Mouse (Mus musculus): ENCODE measurements around the gene Rbfox1. TPM values are rescaled to one million over a fixed set of nuclear protein-coding genes. Genes with fewer than 3 reads are reported as not detected.

The Rbfox1 gene
- polyA plus RNA-seq, 1 experiment = 142 TPM

- H3K4me1 ChIP-seq (ENCODE audit: control insufficient read depth, insufficient read depth, low read length) = peaks cover 2% of the 10 kb centered on the region; the same call in 1 of the 2 replicates
- no peak overlapping the region for H3K27ac ChIP-seq (ENCODE audit: insufficient read depth, low read length)
- TF ChIP-seq CTCF (IDR thresholded peaks at IDR 0.05; ENCODE audit: extremely low read depth, insufficient read depth, low read length) (no peak), POLR2A (IDR thresholded peaks at IDR 0.05; ENCODE audit: extremely low read depth, insufficient read depth, low read length) (no peak)
- H3K4me3 ChIP-seq (ENCODE audit: insufficient read depth, low read length) = no peak overlapping the region
Measured at GRCm38 (mm10) chr16:6390278-6390930, 505.2 kb downstream of the Rbfox1 start.

- Histone ChIP-seq H3K4me3 (ENCODE audit: insufficient read depth, low read length) (no peak overlapping the region), H3K27ac (ENCODE audit: insufficient read depth, low read length) (peak overlapping the region; percentile 78; the same call in 1 of the 2 replicates), H3K4me1 (ENCODE audit: control insufficient read depth, insufficient read depth, low read length) (peaks cover 5% of the 10 kb centered on the region)
- TF ChIP-seq CTCF (IDR thresholded peaks at IDR 0.05; ENCODE audit: extremely low read depth, insufficient read depth, low read length) (no peak), POLR2A (IDR thresholded peaks at IDR 0.05; ENCODE audit: extremely low read depth, insufficient read depth, low read length) (no peak)
Measured at GRCm38 (mm10) chr16:6396676-6397409, 511.7 kb downstream of the Rbfox1 start.

GRCm38 (mm10) chr16:6397635-6398034, 512.5 kb downstream of the Rbfox1 start:
- TF ChIP-seq POLR2A (IDR thresholded peaks at IDR 0.05; ENCODE audit: extremely low read depth, insufficient read depth, low read length) (no peak), CTCF (IDR thresholded peaks at IDR 0.05; ENCODE audit: extremely low read depth, insufficient read depth, low read length) (peak; percentile 23; the same call in 1 of the 2 replicates)
- H3K4me3 ChIP-seq (ENCODE audit: insufficient read depth, low read length) = no peak overlapping the region
- no peak overlapping the region for H3K27ac ChIP-seq (ENCODE audit: insufficient read depth, low read length)
- H3K4me1 ChIP-seq (ENCODE audit: control insufficient read depth, insufficient read depth, low read length) = peaks cover 5% of the 10 kb centered on the region

- H3K27ac ChIP-seq (ENCODE audit: insufficient read depth, low read length) = no peak overlapping the region
- H3K4me3 ChIP-seq (ENCODE audit: insufficient read depth, low read length) = no peak overlapping the region
- H3K4me1 ChIP-seq (ENCODE audit: control insufficient read depth, insufficient read depth, low read length) = peaks cover 2% of the 10 kb centered on the region; the same call in 1 of the 2 replicates
- TF ChIP-seq CTCF (IDR thresholded peaks at IDR 0.05; ENCODE audit: extremely low read depth, insufficient read depth, low read length) (no peak), POLR2A (IDR thresholded peaks at IDR 0.05; ENCODE audit: extremely low read depth, insufficient read depth, low read length) (no peak)
Measured at GRCm38 (mm10) chr16:6402816-6403215, 517.7 kb downstream of the Rbfox1 start.

- TF ChIP-seq POLR2A (IDR thresholded peaks at IDR 0.05; ENCODE audit: extremely low read depth, insufficient read depth, low read length) (no peak), CTCF (IDR thresholded peaks at IDR 0.05; ENCODE audit: extremely low read depth, insufficient read depth, low read length) (no peak)
- Histone ChIP-seq H3K27ac (ENCODE audit: insufficient read depth, low read length) (no peak overlapping the region), H3K4me1 (ENCODE audit: control insufficient read depth, insufficient read depth, low read length) (no peaks in the 10 kb centered on the region), H3K4me3 (ENCODE audit: insufficient read depth, low read length) (no peak overlapping the region)
Measured at GRCm38 (mm10) chr16:6414846-6415245, 529.7 kb downstream of the Rbfox1 start.

GRCm38 (mm10) chr16:6421623-6422145, 536.5 kb downstream of the Rbfox1 start:
- TF ChIP-seq POLR2A (IDR thresholded peaks at IDR 0.05; ENCODE audit: extremely low read depth, insufficient read depth, low read length) (no peak), CTCF (IDR thresholded peaks at IDR 0.05; ENCODE audit: extremely low read depth, insufficient read depth, low read length) (no peak)
- Histone ChIP-seq H3K4me1 (ENCODE audit: control insufficient read depth, insufficient read depth, low read length) (no peaks in the 10 kb centered on the region; the same call in 1 of the 2 replicates), H3K4me3 (ENCODE audit: insufficient read depth, low read length) (no peak overlapping the region), H3K27ac (ENCODE audit: insufficient read depth, low read length) (no peak overlapping the region)

- TF ChIP-seq CTCF (IDR thresholded peaks at IDR 0.05; ENCODE audit: extremely low read depth, insufficient read depth, low read length) (no peak), POLR2A (IDR thresholded peaks at IDR 0.05; ENCODE audit: extremely low read depth, insufficient read depth, low read length) (no peak)
- Histone ChIP-seq H3K27ac (ENCODE audit: insufficient read depth, low read length) (no peak overlapping the region), H3K4me1 (ENCODE audit: control insufficient read depth, insufficient read depth, low read length) (peaks cover 3% of the 10 kb centered on the region), H3K4me3 (ENCODE audit: insufficient read depth, low read length) (no peak overlapping the region)
Measured at GRCm38 (mm10) chr16:6423878-6424409, 538.8 kb downstream of the Rbfox1 start.

GRCm38 (mm10) chr16:6424738-6425137, 539.6 kb downstream of the Rbfox1 start:
- peaks cover 6% of the 10 kb centered on the region for H3K4me1 ChIP-seq (ENCODE audit: control insufficient read depth, insufficient read depth, low read length)
- no peak overlapping the region for H3K27ac ChIP-seq (ENCODE audit: insufficient read depth, low read length)
- no peak overlapping the region for H3K4me3 ChIP-seq (ENCODE audit: insufficient read depth, low read length)
- no peak for TF ChIP-seq CTCF (IDR thresholded peaks at IDR 0.05; ENCODE audit: extremely low read depth, insufficient read depth, low read length)
- TF ChIP-seq POLR2A (IDR thresholded peaks at IDR 0.05; ENCODE audit: extremely low read depth, insufficient read depth, low read length) = no peak

Measured in cortical plate, adult 2 months (tissue).